Mouse (Mus musculus): ENCODE results near the gene Chst4. TPM values are rescaled to one million over a fixed set of nuclear protein-coding genes. Genes with fewer than 3 reads are reported as not detected.

Gene Chst4
- not detected in 2 replicates for polyA plus RNA-seq (2014; fragmentation: Nextera tagmentation; extraction: Ambion mirVana)

DNA sequence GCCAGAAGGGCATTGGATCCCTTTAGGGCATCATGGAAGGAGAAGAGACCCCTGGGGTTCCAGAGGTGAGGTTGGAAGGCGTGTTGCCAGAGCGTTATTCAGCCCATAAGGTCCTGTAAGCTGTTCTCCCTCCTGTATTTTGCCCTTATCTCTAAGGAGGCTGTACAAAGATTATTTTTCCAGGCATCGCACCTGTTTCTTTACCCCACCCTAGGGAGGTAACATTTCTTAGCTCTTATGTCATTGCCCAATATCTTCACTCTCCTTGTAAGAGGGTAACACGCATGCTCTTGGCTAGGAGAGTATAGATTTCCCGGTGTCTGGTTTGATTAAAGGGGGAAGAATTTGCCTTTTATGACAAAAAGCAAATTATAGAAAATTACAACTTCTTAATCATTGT is at the start of gene Chst4:
Gene Chst4 (minus strand): TSS at position 82 of the 400 bp plus-strand sequence.
- no peak within 1 kb of the TSS for H3K4me2 ChIP-seq (ENCODE audit: low read depth, low read length)
- no peaks in the 10 kb centered on the region for H3K9me3 ChIP-seq (replicated peaks; ENCODE audit: control insufficient read depth, low read length)
- no peaks in the 10 kb centered on the region for H3K27me3 ChIP-seq (ENCODE audit: control insufficient read depth, insufficient read depth, low read length)
- no peak for DNase-seq (ENCODE audit: low spot score)
- no peaks in the 10 kb centered on the region for H3K4me1 ChIP-seq (ENCODE audit: control insufficient read depth, insufficient read depth, low read length)
- no peak for ATAC-seq (replicated peaks; ENCODE audit: insufficient number of reproducible peaks, low FRiP score, low TSS enrichment, low read depth)
- no peak within 1 kb of the TSS for H3K4me3 ChIP-seq (ENCODE audit: low read depth, low read length)
- H3K9ac ChIP-seq (replicated peaks; ENCODE audit: low read length), result no peak within 1 kb of the TSS
- H3K27ac ChIP-seq (replicated peaks; ENCODE audit: low read depth, low read length), result no peak within 1 kb of the TSS
- WGBS, result 73% methylated on average over 5 of the region's 5 CpGs
- H3K36me3 ChIP-seq (replicated peaks; ENCODE audit: control insufficient read depth, insufficient read depth, low read depth, low read length), result no peaks in the 10 kb centered on the region

DNA sequence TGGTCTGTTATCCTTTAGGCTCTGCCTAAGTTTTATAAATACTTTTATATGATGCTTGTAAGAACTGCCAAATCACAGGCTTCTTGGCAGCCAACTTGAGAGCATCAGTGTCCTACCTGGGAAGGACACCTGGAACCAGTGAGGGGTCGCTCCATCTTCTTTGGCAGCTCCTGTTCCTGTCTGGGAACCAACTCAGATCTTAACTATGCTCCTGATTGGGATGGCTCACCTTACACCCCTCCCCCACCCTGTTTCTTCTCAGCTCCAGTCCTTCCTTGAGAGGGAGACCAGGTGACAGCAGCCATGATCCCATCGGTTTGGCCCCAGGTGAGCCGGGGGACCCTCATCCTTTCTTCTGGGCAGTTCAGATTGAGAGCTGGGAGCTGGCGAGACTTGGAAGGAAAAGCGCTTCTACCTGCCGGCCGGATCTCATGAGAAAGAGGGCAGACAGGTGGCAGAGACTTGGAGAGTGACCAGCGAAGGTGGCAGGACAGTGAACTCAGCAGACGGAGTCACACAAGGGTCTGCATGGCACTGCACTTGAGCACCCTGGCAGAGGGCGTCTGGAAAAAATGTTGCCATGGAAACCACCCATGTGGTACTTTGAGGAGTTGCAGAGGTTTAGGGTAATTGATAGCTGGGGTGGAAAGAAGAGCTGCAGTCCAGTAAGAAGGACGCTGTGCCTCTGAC is 43.0 kb upstream of the Chst4 start:
- no peaks in the 10 kb centered on the region for H3K36me3 ChIP-seq (replicated peaks; ENCODE audit: control insufficient read depth, insufficient read depth, low read depth, low read length)
- 76% methylated on average over 11 of the region's 11 CpGs for WGBS
- no peak overlapping the region for H3K9ac ChIP-seq (replicated peaks; ENCODE audit: low read length)
- H3K9me3 ChIP-seq (replicated peaks; ENCODE audit: control insufficient read depth, low read length), result no peaks in the 10 kb centered on the region
- H3K4me1 ChIP-seq (ENCODE audit: control insufficient read depth, insufficient read depth, low read length), result no peaks in the 10 kb centered on the region
- ATAC-seq (replicated peaks; ENCODE audit: insufficient number of reproducible peaks, low FRiP score, low TSS enrichment, low read depth) (no peak), DNase-seq (ENCODE audit: low spot score) (peak; percentile 10)
- H3K4me3 ChIP-seq (ENCODE audit: low read depth, low read length), result no peak overlapping the region
- no peak overlapping the region for H3K4me2 ChIP-seq (ENCODE audit: low read depth, low read length)
- no peaks in the 10 kb centered on the region for H3K27me3 ChIP-seq (ENCODE audit: control insufficient read depth, insufficient read depth, low read length)
- H3K27ac ChIP-seq (replicated peaks; ENCODE audit: low read depth, low read length), result no peak overlapping the region

DNA sequence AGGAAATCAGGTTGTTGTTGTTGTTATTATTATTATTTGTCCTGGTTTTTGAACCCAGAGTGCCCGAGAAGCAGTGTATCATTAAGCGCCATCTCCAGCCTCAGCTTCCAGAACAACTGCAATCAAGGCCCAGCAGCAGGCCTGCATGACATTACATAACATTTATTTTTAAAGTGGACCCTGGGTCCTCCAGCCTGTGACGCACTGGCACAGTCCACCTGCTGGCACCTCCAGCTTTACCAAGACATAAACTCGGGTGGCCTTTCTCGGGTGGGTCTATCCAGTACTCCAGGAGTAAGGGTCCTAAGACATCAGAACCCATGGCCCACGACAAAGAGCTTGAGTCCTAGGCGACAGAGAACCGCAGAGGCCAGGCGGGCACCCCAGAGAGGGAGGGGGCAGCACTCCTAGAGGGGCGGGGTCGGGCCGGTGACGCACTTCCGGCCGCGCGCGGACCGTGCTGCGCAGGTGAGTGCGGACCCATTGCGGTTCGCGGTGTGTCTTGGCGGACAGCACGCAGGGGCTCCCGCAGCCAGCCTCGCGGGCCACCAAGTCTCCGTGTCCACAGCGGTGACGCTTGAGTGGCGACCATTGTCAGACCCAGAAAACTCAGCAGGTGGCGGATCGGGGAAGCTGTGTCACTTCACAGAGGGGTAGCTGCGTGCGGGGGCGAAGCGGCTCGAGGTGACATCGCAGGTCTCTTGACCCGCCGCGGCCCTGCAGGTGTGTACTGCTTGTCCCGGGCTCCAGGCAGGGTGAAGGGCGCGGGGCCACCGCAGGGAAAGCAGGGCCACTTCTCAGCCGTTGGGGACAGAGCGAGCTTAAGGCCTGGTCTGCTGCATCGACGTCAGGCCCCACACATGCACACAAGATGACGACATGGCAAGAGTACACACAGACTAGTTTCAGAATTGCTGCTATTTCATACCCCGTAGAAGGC is 40.0 kb upstream of the Chst4 start, which contains the start of gene Zfp612:
Gene Zfp612 (plus strand): TSS at position 465 of the 940 bp plus-strand sequence.
- H3K27ac ChIP-seq (replicated peaks; ENCODE audit: low read depth, low read length), result no peak within 1 kb of the TSS
- H3K9ac ChIP-seq (replicated peaks; ENCODE audit: low read length), result peak within 1 kb of the TSS; percentile 73
- H3K9me3 ChIP-seq (replicated peaks; ENCODE audit: control insufficient read depth, low read length), result no peaks in the 10 kb centered on the region
- no peaks in the 10 kb centered on the region for H3K36me3 ChIP-seq (replicated peaks; ENCODE audit: control insufficient read depth, insufficient read depth, low read depth, low read length)
- H3K4me2 ChIP-seq (ENCODE audit: low read depth, low read length), result peak within 1 kb of the TSS; percentile 94
- ATAC-seq (replicated peaks; ENCODE audit: insufficient number of reproducible peaks, low FRiP score, low TSS enrichment, low read depth) (peak; percentile 85), DNase-seq (ENCODE audit: low spot score) (peak; percentile 74)
- peak within 1 kb of the TSS; percentile 69 for H3K4me3 ChIP-seq (ENCODE audit: low read depth, low read length)
- H3K27me3 ChIP-seq (ENCODE audit: control insufficient read depth, insufficient read depth, low read length), result no peaks in the 10 kb centered on the region
- WGBS, result 7% methylated on average over 54 of the region's 54 CpGs
- H3K4me1 ChIP-seq (ENCODE audit: control insufficient read depth, insufficient read depth, low read length), result no peaks in the 10 kb centered on the region

DNA sequence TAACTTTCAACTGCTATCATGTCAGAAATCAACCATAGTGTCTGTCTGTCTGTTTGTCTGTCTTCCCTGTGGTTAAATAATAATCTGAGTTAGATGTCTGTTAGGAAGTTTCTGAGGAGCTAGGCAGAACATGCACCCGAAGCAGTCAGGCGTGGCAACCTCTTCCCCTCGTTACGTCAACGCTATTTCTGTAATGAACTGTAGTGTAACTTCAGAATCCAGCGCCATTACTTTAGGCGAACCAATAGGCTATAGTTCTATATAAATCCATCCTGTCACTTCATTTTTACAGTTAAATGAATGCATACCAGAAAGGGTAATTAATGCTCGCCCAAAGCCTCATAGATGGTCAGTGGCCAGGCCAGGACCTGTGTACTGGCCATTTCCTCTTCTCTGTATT is 35.0 kb upstream of the Chst4 start:
- no peak overlapping the region for H3K27ac ChIP-seq (replicated peaks; ENCODE audit: low read depth, low read length)
- no peaks in the 10 kb centered on the region for H3K27me3 ChIP-seq (ENCODE audit: control insufficient read depth, insufficient read depth, low read length)
- no peak overlapping the region for H3K9ac ChIP-seq (replicated peaks; ENCODE audit: low read length)
- no peak overlapping the region for H3K4me3 ChIP-seq (ENCODE audit: low read depth, low read length)
- H3K36me3 ChIP-seq (replicated peaks; ENCODE audit: control insufficient read depth, insufficient read depth, low read depth, low read length), result no peaks in the 10 kb centered on the region
- H3K4me1 ChIP-seq (ENCODE audit: control insufficient read depth, insufficient read depth, low read length), result no peaks in the 10 kb centered on the region
- H3K9me3 ChIP-seq (replicated peaks; ENCODE audit: control insufficient read depth, low read length), result no peaks in the 10 kb centered on the region
- H3K4me2 ChIP-seq (ENCODE audit: low read depth, low read length), result no peak overlapping the region
- DNase-seq (ENCODE audit: low spot score) (no peak), ATAC-seq (replicated peaks; ENCODE audit: insufficient number of reproducible peaks, low FRiP score, low TSS enrichment, low read depth) (no peak)
- WGBS, result 84% methylated on average over 8 of the region's 8 CpGs

DNA sequence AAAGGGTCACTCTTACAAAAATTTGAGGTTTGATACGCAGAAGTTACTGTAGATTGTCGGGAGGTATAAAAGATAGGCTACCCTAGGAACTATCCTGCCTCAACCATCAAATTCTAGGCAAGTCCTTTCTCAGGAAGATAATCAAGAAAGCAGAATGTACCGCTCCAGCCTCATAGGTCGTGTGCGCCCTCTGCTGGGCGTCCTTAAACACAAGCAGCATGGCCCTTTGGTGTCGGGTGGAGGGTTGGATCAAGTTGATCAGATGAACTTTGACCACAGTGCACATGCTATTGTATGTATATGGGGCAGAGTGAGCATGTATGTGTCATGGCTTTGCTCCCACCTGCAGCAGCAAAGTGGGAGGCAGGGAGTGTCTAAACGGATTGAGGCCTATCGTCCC is 32.1 kb upstream of the Chst4 start:
- H3K36me3 ChIP-seq (replicated peaks; ENCODE audit: control insufficient read depth, insufficient read depth, low read depth, low read length), result no peaks in the 10 kb centered on the region
- DNase-seq (ENCODE audit: low spot score) (peak; percentile 83), ATAC-seq (replicated peaks; ENCODE audit: insufficient number of reproducible peaks, low FRiP score, low TSS enrichment, low read depth) (no peak)
- H3K4me2 ChIP-seq (ENCODE audit: low read depth, low read length), result no peak overlapping the region
- 13% methylated on average over 9 of the region's 9 CpGs for WGBS
- no peaks in the 10 kb centered on the region for H3K27me3 ChIP-seq (ENCODE audit: control insufficient read depth, insufficient read depth, low read length)
- no peak overlapping the region for H3K9ac ChIP-seq (replicated peaks; ENCODE audit: low read length)
- H3K4me3 ChIP-seq (ENCODE audit: low read depth, low read length), result no peak overlapping the region
- H3K4me1 ChIP-seq (ENCODE audit: control insufficient read depth, insufficient read depth, low read length), result no peaks in the 10 kb centered on the region
- no peak overlapping the region for H3K27ac ChIP-seq (replicated peaks; ENCODE audit: low read depth, low read length)
- no peaks in the 10 kb centered on the region for H3K9me3 ChIP-seq (replicated peaks; ENCODE audit: control insufficient read depth, low read length)

DNA sequence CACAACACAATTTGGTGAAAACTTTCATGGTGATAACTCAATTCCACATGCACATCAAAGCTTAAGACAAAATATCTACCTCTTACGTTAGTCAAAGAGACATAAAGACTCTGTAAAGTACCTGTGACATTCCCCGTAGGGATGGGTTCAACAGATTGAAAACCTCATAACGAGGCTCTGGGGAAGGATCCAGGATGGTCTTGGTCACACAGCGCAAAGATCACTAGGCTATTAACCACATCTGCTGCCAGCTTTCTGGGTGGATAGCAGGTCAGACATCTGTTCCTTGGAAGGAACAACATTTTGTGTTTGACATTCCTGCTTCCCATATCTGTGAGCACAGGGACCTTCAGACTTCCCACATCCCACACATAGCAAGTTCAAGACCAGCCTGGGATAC is 30.2 kb upstream of the Chst4 start:
- ATAC-seq (replicated peaks; ENCODE audit: insufficient number of reproducible peaks, low FRiP score, low TSS enrichment, low read depth) (no peak), DNase-seq (ENCODE audit: low spot score) (no peak)
- Histone ChIP-seq H3K27me3 (ENCODE audit: control insufficient read depth, insufficient read depth, low read length) (no peaks in the 10 kb centered on the region), H3K27ac (replicated peaks; ENCODE audit: low read depth, low read length) (no peak overlapping the region), H3K9ac (replicated peaks; ENCODE audit: low read length) (no peak overlapping the region), H3K36me3 (replicated peaks; ENCODE audit: control insufficient read depth, insufficient read depth, low read depth, low read length) (no peaks in the 10 kb centered on the region), H3K4me1 (ENCODE audit: control insufficient read depth, insufficient read depth, low read length) (no peaks in the 10 kb centered on the region), H3K4me3 (ENCODE audit: low read depth, low read length) (no peak overlapping the region), H3K4me2 (ENCODE audit: low read depth, low read length) (no peak overlapping the region), H3K9me3 (replicated peaks; ENCODE audit: control insufficient read depth, low read length) (no peaks in the 10 kb centered on the region)
- 91% methylated on average over 4 of the region's 4 CpGs for WGBS

DNA sequence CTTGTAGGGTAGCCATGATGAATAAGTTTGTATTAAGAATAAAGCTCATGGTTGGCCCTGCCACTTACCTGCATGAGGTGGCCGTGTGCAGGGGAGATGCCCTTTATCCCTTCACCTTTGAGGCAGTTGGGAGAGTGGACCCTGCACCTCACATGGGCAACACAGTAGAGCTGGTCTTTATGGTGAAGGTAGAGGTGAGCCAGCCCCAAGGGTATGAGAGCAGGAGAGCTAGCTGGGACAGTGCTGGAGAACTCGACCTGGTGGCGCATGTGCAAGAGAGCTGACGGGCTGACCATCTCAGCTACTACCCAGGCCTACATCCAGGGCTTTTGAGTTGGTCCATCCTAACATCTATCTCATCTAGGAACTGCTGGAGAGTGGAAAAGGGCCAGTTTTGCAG is 26.1 kb upstream of the Chst4 start:
- Histone ChIP-seq H3K9me3 (replicated peaks; ENCODE audit: control insufficient read depth, low read length) (no peaks in the 10 kb centered on the region), H3K4me3 (ENCODE audit: low read depth, low read length) (no peak overlapping the region), H3K36me3 (replicated peaks; ENCODE audit: control insufficient read depth, insufficient read depth, low read depth, low read length) (no peaks in the 10 kb centered on the region), H3K9ac (replicated peaks; ENCODE audit: low read length) (no peak overlapping the region), H3K4me2 (ENCODE audit: low read depth, low read length) (no peak overlapping the region), H3K4me1 (ENCODE audit: control insufficient read depth, insufficient read depth, low read length) (no peaks in the 10 kb centered on the region), H3K27me3 (ENCODE audit: control insufficient read depth, insufficient read depth, low read length) (no peaks in the 10 kb centered on the region), H3K27ac (replicated peaks; ENCODE audit: low read depth, low read length) (no peak overlapping the region)
- ATAC-seq (replicated peaks; ENCODE audit: insufficient number of reproducible peaks, low FRiP score, low TSS enrichment, low read depth) (no peak), DNase-seq (ENCODE audit: low spot score) (no peak)
- 85% methylated on average over 4 of the region's 4 CpGs for WGBS

Data from embryonic facial prominence, embryonic 11.5 days (tissue).